Mouse (Mus musculus) thymus, adult 2 months (tissue): ENCODE measurements around the gene Nkx1-2.

Experiments
- CTCF ChIP-seq: fragments of 200-500 bp; IDR thresholded peaks from 2 replicates; pipeline ENCODE4 v1.5.1; 2012; ENCODE audit warnings: mild to moderate bottlenecking, control low read depth, low read length, moderate library complexity, borderline replicate concordance; ENCODE audit not compliant: control insufficient read depth, poor library complexity, insufficient read depth; ENCODE audit errors: extremely low read depth
- POLR2A ChIP-seq: fragments of 200-500 bp; IDR thresholded peaks from 2 replicates; pipeline ENCODE4 v1.6.1; 2012; ENCODE audit warnings: mild to moderate bottlenecking, low read length, control low read depth, moderate library complexity; ENCODE audit not compliant: control insufficient read depth, poor library complexity, insufficient read depth; ENCODE audit errors: extremely low read depth

DNA sequence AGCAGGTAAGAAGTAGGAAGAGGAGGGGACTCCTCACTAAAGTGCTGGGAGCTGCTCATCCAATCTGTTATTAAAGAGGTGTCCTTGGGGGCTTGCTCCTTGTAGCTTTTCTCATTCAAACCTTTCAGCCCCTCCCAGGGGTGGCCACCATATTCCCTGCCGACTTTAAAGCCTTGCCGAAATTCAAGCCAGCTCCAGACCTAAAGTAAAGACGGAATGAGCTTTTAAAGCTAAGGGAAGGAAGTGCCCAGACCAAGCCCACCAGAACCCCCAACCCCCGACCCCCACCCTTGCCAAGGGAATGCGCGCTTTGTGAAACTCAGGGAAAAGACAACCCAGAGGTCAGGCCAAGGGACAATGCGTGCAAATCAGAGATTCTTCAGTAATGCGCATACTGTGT is 1.5 kb upstream of the Nkx1-2 start:
- no peak for TF ChIP-seq CTCF
- no peak for TF ChIP-seq POLR2A
